Mouse (Mus musculus): Measurements from ENCODE around the gene Gm17660. TPM values are rescaled to one million over a fixed set of nuclear protein-coding genes. Genes with fewer than 3 reads are reported as not detected.
"Not testable (repeated sequence)": the region's sequence is repeated elsewhere in the genome, so short reads cannot be mapped to it uniquely, and the experiment has no call there.

Gm17660 gene
- total RNA-seq, 2 experiments from 2014 or later = not detected

DNA sequence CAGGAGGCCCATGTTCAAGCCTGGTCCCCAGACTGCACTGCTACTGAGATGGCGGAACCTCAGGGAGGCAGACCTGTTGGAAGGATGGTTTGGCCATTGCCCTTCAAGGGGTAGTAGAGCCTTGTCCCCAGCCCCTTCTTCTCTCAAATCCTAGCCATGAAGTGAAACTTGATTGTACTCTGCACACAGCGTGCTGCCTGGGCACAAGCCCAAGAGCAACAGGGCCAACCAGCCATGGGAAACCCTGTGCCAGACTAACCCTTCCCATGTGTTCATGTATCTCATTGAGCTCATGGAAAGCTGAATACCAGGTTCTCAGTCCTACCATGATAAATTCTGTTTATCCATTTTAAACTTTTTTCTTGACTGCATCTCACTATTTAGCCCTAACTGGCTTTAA lies 34.5 kb downstream of the Gm17660 start:
- no peak for DNase-seq

DNA sequence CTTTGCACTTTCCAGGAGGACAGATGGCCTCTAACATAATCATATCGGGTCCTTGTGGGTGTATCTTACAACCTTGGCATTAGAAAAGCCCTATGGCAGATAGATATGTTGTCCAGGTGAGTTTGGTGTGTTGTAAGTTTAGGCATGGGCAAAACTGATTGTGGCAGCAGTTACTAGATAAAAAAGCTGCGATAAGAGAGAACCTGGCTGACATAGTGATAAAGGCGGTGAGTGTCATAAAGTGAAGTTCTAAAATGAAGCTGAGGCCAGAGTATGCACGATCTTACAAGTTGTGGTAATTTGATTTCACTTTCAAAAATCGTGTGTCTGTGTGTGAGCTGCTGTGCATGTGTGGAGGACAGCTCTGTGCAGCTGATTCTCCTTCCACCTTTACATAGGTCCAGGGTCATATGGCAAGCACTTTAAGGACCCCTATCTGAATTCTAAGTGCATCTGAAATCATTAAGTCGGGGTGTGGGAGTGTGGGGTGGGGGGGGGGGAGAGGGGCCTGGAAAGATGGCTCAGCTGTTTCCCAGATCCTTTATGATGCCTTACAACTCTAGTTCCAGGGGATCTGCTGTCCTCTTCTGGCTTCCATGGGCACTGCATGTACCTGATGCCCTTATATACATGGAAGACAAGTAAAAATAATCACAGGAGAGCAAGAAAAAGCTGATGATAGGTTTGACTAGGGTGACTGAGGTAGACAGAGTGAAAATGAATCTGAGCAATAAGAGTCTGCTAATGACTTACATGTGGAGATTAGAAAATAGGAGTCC lies 38.1 kb downstream of the Gm17660 start:
- DNase-seq = peak; percentile 47 to 72

DNA sequence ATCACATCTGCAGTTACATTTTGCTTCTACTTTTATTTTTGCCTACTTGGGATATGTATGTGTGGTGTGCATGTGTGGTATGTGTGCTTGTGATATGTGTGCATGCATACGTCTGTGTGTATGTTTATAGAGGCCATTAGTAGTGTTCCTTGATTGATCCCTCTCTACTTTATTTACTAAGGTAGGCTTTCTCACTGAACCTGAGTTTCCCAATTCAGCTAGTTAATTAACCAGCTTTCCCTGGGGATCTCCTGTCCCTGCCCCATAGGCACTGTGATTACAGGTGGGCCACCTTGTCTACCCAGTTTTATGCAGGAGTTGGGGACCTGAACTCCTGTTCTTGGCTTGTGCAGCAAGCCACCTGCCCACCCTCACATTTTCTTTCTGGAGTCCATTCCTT lies 40.7 kb downstream of the Gm17660 start:
- DNase-seq = no peak

DNA sequence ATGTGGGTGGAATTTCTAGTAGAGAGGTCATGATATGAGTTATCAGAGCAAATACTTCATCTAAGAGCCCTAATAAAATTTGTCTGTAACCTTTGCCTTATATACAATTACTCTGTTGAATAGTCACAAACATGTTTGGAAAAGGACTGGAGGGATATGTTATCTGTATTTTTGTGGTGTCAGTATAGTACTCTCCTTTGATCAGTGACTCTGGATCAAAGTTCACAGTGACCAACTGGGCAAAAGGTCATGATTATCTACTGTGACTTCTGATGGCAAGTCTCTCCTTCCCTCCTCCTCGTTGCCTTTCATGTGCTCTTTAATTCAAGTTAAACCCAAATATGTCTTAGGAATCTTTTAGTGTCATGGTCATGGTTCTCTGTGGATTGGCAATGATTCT lies 41.6 kb downstream of the Gm17660 start:
- DNase-seq = no peak

DNA sequence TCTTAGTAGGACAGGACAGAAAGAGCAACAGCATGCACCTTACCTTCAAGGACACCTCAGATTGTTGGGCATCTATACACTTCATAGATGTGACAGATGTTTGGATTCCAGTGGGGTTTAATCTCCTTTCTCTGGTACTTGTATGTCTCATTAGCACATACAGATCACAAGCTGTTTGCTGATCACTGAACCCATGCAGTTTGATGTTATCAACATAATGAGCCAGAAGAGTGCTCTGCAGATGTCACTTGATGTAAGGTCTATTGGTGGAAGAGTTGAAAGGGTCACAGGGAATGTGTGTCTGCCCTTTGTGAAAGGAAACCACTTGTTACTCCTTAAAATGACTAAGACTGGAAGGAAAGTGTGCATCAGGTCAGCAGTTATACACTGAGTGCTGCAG lies 42.3 kb downstream of the Gm17660 start:
- no peak for DNase-seq

DNA sequence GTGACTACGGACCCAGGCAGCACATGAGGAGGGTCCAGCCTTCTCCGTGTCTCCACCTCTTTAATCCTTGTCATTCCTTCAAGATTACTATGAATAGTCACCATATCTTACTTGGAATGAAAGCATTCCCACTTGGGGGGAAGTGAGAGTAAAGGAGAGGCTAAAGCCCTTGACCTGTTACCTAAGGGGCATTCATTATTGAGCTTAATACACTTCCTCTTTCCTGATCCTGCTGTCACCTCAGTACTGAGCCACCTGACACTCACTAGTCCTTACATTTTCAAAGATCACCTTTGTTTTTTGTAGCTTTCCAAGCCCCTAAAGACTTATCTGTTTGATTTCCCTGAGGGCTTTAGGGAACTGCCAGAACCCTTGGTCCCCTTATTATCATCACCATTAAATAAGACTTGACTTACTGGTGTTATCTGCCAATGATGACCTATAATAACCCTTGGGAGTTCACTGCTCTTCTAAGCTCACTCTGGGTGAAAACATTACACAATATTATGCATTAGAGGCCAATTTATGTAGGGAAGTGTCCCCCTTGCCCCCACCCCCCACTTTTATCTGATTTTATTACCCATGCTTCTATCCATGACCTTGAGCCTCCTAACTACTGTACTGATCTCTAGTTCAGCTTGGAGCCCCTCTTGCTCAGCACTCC lies 44.8 kb downstream of the Gm17660 start:
- DNase-seq = no peak

DNA sequence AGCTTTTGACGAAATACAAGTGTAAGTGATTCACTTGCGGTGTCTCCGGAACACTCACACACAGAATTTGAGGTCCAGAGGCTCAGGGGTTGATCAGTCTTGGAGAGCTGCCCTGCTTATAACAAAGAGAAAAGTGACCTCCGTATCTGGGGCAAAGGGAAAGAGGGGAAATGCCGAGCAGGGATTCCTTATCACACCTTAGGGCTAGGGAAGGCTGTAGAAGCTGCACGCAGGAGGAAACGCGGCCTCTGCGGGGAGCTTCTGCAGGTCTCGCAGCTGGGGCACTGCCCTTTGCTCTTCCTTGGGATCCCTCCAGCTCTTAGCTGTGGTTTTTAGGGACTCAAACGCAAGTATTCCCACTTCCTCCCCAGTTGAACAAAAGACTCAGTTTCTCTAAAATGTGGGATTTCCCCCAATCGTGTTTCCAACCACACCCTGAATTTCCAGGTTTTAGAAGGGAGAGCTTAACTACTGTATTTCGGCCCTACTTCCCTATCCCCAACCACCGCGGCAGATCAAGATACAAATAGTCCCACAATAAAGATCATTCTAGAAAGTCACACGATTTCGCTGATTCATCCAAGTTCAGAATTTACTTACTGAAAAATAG lies 52.1 kb downstream of the Gm17660 start:
- DNase-seq = peak; percentile 30 to 47

DNA sequence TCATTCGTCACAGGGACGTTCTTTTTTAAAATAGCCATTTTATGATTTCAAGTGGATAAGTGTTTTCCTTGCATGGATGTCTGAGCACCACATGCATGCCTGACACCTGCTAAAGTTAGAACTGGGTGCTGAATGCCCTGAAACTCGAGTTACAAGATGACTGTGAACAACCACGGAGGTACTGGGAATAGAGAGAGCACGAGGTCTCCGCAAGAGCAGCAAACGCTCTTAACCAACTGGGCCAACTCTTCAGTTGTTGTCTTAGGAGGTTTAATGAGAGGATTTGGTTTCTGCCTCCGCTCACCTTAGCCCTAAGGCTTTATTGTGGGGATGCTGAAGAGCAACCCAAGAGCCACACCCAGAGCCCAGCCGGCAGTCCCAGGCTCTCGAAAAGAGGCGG lies 52.6 kb downstream of the Gm17660 start:
- no peak for DNase-seq

DNA sequence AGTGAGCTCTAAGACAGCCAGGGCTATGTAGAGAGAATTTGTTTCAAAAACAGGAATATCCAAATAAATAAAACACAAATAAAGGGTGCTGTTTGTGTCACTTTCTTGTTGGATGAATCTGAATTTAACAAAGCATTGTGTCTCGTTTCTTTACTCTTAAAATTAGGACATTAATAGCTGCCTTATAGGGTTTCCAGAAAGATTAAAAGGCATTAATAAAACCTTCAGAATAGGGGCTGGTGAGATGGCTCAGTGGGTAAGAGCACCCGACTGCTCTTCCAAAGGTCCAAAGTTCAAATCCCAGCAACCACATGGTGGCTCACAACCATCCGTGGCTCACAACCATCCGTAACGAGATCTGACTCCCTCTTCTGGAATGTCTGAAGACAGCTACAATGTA lies 53.2 kb downstream of the Gm17660 start:
- not testable (repeated sequence) for DNase-seq

DNA sequence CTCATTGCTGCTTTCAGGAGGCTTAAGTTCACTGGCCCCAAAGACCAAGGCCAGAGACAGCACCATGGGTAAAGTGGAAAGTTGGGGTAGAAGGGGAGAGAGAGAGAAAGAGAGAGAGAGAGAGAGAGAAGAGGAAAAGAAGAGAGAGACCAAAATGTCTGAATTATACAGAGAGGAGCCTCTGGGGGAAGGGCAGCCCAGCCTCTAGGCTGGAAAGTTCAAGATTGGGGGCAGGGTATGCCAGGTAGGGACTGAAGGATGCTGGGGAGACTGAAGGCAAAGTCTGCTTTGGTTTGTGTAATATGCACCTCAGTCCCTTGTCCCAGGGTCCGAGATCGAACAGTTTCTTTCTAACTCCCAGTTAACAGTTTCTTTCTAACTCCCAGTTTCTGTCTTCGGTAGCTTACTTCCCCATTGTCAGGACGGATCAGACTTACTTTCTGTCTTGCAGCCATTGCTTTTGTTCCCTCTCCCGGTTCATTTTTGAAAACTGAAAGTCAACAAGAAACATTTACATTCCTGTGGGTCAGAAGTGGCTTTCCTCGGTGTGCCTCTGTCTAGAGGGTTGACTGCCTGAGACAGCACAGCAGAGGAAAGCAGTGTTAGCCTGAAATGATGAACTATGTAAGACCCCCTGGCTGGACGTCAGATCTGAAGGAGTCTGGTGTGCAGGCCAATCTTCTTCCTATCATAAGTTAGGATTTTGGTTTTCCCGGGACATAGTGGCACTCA lies 54.0 kb downstream of the Gm17660 start:
- DNase-seq = no peak

DNA sequence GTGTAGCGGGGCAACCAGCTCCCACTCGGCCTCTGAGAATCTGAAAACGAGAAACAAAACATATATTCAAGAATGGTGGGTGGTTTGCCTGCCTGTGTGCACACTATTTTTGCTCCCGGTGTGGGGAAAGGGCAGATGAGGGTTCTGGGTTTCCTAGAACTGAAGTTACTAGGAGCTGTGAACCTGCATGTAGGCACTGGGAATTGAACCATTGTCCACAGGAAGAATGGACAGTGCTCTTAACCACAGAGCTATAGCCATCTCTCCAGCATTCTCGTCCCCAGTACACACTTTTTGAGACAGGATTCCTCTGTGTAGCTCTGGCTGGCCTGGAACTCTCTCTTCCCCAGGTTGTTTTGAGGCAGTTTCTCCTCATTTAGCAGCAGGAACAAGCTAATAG lies 54.9 kb downstream of the Gm17660 start:
- peak in 1 of 2 experiments; percentile 36 for DNase-seq

DNA sequence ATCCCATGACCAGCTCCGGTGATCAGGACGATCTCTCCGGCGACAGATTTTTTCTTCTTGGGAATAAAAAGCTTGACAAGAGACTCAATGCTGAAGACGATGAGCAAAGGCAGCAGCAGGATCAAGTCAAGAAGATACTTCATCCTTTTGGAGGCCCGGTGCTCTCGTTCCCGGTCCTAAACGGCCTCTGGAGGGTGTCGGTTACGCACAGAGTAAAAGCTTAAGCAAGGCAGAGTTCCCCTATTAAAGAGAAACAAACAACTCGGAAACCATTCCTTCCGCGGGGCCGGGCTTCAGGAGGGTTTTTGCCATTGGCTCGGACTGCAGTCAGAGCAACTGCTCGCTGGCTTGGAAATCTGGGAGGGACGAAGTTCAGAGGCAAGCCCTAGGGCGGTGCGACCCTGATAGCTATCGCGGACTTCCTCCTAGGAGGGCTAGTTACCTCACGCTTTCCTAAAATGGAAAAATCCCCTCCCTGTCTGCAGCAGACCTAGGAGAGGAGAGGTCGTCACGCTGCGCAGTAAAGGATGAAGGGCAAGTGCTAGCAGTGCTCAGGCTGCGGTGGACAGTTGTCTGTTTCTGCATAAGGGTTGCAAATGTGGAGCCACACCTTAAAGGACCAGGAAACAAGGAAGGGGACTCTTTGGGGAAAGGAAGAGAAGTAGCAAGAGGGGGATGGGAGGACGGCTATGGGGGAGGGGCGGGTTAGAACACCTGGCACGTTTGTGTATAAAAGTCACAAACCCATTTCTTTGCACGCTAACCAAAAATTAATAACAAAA lies 55.6 kb downstream of the Gm17660 start, which contains the start of gene Hsd17b11:
TSS of gene Hsd17b11 (minus strand) at position 323 of the 782 bp plus-strand sequence.
- DNase-seq = peak; percentile 92 to 96

Small RNA genes within 50 kb of the gene (microRNA-seq; reads per million reads assigned to microRNA genes)
- gene Mir5619 = 0.38 to 0.81 reads per million in 2 experiments

Other genes with a start within 250 kb of the Gm17660 start
- gene Klhl8, start 166.3 kb downstream of the Gm17660 start, total RNA-seq (2021) = 10 to 100 TPM; 10.2 to 11.1 TPM
- gene Hsd17b13, start 100.2 kb downstream of the Gm17660 start, total RNA-seq (2021) = not detected
- 10 to 100 TPM; 21.7 to 30.4 TPM for gene Hsd17b11, start 55.7 kb downstream of the Gm17660 start, total RNA-seq (2021)
- gene Nudt9, start 31.3 kb downstream of the Gm17660 start, total RNA-seq (2021) = 10 to 100 TPM; 56.0 to 56.5 TPM
- 100 to 1,000 TPM; 186 to 203 TPM for gene Sparcl1, start 36.1 kb upstream of the Gm17660 start, total RNA-seq (2021)
- gene Dspp, start 93.1 kb upstream of the Gm17660 start, total RNA-seq (2021) = not detected
- gene Dmp1, start 125.0 kb upstream of the Gm17660 start, total RNA-seq (2021) = not detected
- not detected for gene Ibsp, start 221.6 kb upstream of the Gm17660 start, total RNA-seq (2021)
- not detected for gene Mepe, start 247.7 kb upstream of the Gm17660 start, total RNA-seq (2021)

All from heart, adult 18-20 months (tissue).